Mouse (Mus musculus) neural tube, embryonic 13.5 days (tissue): ENCODE results near the gene Gipc2. TPM values are rescaled to one million over a fixed set of nuclear protein-coding genes. Genes with fewer than 3 reads are reported as not detected.

ENCODE experiments used
- ATAC-seq: fragments of 200-750 bp; cut with Nextera tagmentation; 2 replicates; pipeline ENCODE4 v1.8.0; 2017; ENCODE audit warnings: low read depth, mild to moderate bottlenecking, moderate TSS enrichment, moderate library complexity
- H3K27ac ChIP-seq: fragments of 300-500 bp; sonication (generic); replicated peaks from 2 replicates; pipeline ENCODE4 v1.5.1; 2015; ENCODE audit warnings: moderate library complexity, mild to moderate bottlenecking, inconsistent platforms
- H3K27me3 ChIP-seq: fragments of 300-500 bp; sonication (generic); 2 replicates; pipeline ENCODE4 v1.6.1; 2015; ENCODE audit warnings: mild to moderate bottlenecking, inconsistent platforms
- H3K36me3 ChIP-seq: fragments of 300-500 bp; sonication (generic); 2 replicates; pipeline ENCODE4 v1.6.1; 2015; ENCODE audit warnings: mild to moderate bottlenecking, inconsistent platforms
- H3K4me1 ChIP-seq: fragments of 300-500 bp; sonication (generic); replicated peaks from 2 replicates; pipeline ENCODE4 v1.6.1; 2015; ENCODE audit warnings: inconsistent platforms
- H3K4me2 ChIP-seq: fragments of 300-500 bp; sonication (generic); 2 replicates; pipeline ENCODE4 v1.6.1; 2015; ENCODE audit warnings: inconsistent platforms, mild to moderate bottlenecking, moderate library complexity
- H3K4me3 ChIP-seq: fragments of 300-500 bp; sonication (generic); 2 replicates; pipeline ENCODE4 v1.5.1; 2015; ENCODE audit warnings: mild to moderate bottlenecking, inconsistent platforms
- H3K9ac ChIP-seq: fragments of 300-500 bp; sonication (generic); 2 replicates; pipeline ENCODE4 v1.6.1; 2015; ENCODE audit warnings: moderate library complexity, mild to moderate bottlenecking, inconsistent platforms
- H3K9me3 ChIP-seq: fragments of 300-500 bp; sonication (generic); 2 replicates; pipeline ENCODE4 v1.6.1; 2016; ENCODE audit warnings: inconsistent platforms
- WGBS: fragments of 180-500 bp; shearing (Covaris S2); methylation state at CpG from one replicate; pipeline ENCODE4 v1.1.7; 2015; 5-methylcytosine and 5-hydroxymethylcytosine counted together
- polyA plus RNA-seq: library from polyadenylated mRNA; unstranded; fragments of >200 nt; fragmentation: Nextera tagmentation; extraction: Ambion mirVana; gene quantifications from 2 replicates; pipeline ENCODE4 v1.2.1, GENCODE M21; 2015

Gene Gipc2
- polyA plus RNA-seq, 1 experiment from 2014 or later: 5.7 TPM

GRCm38 (mm10) chr3:152122720-152123119 is 43.3 kb downstream of the Gipc2 start:
- 72% methylated on average over 3 of the region's 3 CpGs for WGBS
- Histone ChIP-seq H3K9ac (no peak overlapping the region), H3K4me1 (0 out of 2 replicates have a peak, but pooled peaks cover 4% of the 10 kb centered on the region), H3K27me3 (no peaks in the 10 kb centered on the region), H3K4me3 (no peak overlapping the region), H3K36me3 (no peaks in the 10 kb centered on the region), H3K27ac (no peak overlapping the region), H3K9me3 (no peaks in the 10 kb centered on the region), H3K4me2 (no peak overlapping the region)
- ATAC-seq: peak; percentile 75

DNA sequence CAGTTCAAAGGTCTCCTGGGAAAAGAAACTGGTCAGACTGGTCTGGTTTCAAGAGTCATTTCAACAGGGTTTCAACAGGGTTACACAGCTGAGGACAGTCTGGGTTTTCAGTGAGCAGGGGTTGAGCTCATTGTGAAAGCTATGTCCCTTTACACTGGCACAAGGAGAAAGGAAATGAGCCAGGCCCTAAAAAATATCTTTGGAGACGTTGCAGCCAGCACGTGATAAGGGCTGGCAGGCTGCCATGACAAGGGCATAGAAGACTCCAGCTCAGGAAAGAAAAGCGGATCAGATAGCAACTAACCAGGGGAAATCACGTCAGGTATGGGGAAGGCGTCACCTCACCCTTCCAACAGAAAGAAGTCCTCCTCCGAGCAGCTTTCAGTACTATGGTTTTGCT is 43.9 kb downstream of the Gipc2 start:
- Histone ChIP-seq H3K4me1 (0 out of 2 replicates have a peak, but pooled peaks cover 4% of the 10 kb centered on the region), H3K27me3 (no peaks in the 10 kb centered on the region), H3K9ac (no peak overlapping the region), H3K4me2 (no peak overlapping the region), H3K27ac (no peak overlapping the region), H3K9me3 (no peaks in the 10 kb centered on the region), H3K36me3 (no peaks in the 10 kb centered on the region), H3K4me3 (no peak overlapping the region)
- no peak for ATAC-seq
- 63% methylated on average over 6 of the region's 6 CpGs for WGBS

GRCm38 (mm10) chr3:152121169-152122009 is 44.6 kb downstream of the Gipc2 start:
- no peak for ATAC-seq
- no peaks in the 10 kb centered on the region for H3K27me3 ChIP-seq

GRCm38 (mm10) chr3:152119987-152120386 is 46.0 kb downstream of the Gipc2 start:
- Histone ChIP-seq H3K4me2 (no peak overlapping the region), H3K4me3 (no peak overlapping the region), H3K27ac (no peak overlapping the region), H3K27me3 (no peaks in the 10 kb centered on the region), H3K9me3 (no peaks in the 10 kb centered on the region), H3K4me1 (0 out of 2 replicates have a peak, but pooled peaks cover 4% of the 10 kb centered on the region), H3K36me3 (no peaks in the 10 kb centered on the region), H3K9ac (no peak overlapping the region)
- no peak for ATAC-seq
- WGBS: 69% methylated on average over 4 of the region's 4 CpGs

More at GRCm38 (mm10) chr3:152121169-152122009, 44.6 kb downstream of the Gipc2 start:
- Histone ChIP-seq H3K27ac (no peak overlapping the region), H3K4me3 (no peak overlapping the region), H3K4me1 (0 out of 2 replicates have a peak, but pooled peaks cover 4% of the 10 kb centered on the region), H3K9ac (no peak overlapping the region), H3K36me3 (no peaks in the 10 kb centered on the region), H3K4me2 (no peak overlapping the region), H3K9me3 (no peaks in the 10 kb centered on the region)
- 82% methylated on average over 11 of the region's 11 CpGs for WGBS

DNA sequence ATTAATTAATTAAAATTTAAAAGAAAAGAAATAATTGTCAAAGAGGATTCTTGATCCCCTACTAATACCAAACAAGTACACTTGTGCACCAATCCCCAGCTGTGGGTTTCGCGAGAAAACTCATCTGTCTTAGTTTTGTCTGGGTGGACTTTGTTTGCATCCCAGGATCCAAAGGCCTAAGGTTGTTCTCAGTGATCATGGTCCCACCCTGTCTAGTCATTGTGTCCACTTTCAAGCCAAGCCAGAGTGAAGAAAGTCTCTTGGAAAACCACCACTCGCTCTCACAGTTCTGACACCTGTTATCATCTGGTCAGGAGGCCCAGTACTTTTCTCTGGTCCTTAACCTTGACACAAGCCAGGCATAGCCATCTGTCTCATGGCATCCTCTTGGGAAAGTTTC is 48.1 kb downstream of the Gipc2 start:
- Histone ChIP-seq H3K9me3 (no peaks in the 10 kb centered on the region), H3K4me3 (no peak overlapping the region), H3K36me3 (no peaks in the 10 kb centered on the region), H3K27me3 (no peaks in the 10 kb centered on the region), H3K4me1 (peaks cover 5% of the 10 kb centered on the region; the same call in 1 of the 2 replicates), H3K4me2 (no peak overlapping the region), H3K9ac (no peak overlapping the region), H3K27ac (no peak overlapping the region)
- 94% methylated on average over 3 of the region's 3 CpGs for WGBS
- no peak for ATAC-seq

- 93% methylated on average over 3 of the region's 3 CpGs for WGBS
- no peak for ATAC-seq
These were observed 49.9 kb downstream of the Gipc2 start for GRCm38 (mm10) chr3:152116140-152116539.

DNA sequence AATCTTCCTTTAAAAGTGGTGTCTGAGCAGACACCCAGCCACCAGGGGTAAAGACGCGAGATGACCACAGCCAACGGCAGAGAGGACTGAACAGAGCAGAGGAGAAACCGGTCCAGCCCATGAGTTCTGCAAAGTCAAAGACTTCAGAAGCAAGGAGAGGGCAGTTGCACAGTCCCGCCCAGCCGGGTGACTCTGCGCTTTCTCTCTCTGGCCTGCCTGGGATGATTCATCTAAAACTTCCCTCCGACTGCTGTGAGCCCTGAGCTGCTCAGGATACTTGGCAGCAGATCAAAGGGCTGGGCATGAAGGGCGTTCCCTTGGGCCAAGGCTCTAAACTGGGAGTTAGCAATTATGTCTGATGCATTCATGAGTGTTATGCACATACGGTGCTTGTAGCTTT is 51.2 kb downstream of the Gipc2 start:
- no peak overlapping the region for H3K9ac ChIP-seq
- no peaks in the 10 kb centered on the region for H3K9me3 ChIP-seq
- no peaks in the 10 kb centered on the region for H3K36me3 ChIP-seq
- peak overlapping the region; percentile 18; the same call in 1 of the 2 replicates for H3K4me2 ChIP-seq
- peaks cover 9% of the 10 kb centered on the region for H3K4me1 ChIP-seq
- 0 out of 2 replicates have a peak, but pooled peaks cover 6% of the 10 kb centered on the region for H3K27me3 ChIP-seq
- no peak overlapping the region for H3K4me3 ChIP-seq
- no peak overlapping the region for H3K27ac ChIP-seq
- ATAC-seq: peak; percentile 33; the same call in 1 of the 2 replicates
- WGBS: 37% methylated on average over 10 of the region's 10 CpGs

More at GRCm38 (mm10) chr3:152116140-152116539, 49.9 kb downstream of the Gipc2 start:
- H3K4me1 ChIP-seq: peaks cover 8% of the 10 kb centered on the region
- no peak overlapping the region for H3K4me2 ChIP-seq
- H3K9ac ChIP-seq: no peak overlapping the region
- H3K27me3 ChIP-seq: no peaks in the 10 kb centered on the region
- no peak overlapping the region for H3K4me3 ChIP-seq
- no peaks in the 10 kb centered on the region for H3K9me3 ChIP-seq
- no peaks in the 10 kb centered on the region for H3K36me3 ChIP-seq
- H3K27ac ChIP-seq: no peak overlapping the region

DNA sequence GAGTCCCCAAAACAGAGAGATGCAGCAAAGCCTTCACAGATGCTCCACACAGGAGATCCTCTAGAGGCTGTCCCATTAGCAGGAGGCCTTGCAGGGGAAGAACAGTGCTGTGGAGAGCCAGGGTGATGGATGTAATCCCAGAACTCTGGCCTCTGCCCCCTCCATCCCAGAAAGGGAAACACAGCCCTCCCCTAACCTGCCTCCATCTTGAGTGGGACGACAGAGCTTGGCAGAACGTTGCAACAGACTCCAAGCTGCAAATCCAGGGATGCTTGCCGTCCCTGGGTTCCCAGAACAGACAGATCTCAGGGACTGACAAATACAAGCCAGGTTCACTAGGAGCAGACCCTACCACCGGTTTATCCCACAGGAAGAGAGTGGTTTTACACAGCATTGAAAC is 51.8 kb downstream of the Gipc2 start:
- 58% methylated on average over 4 of the region's 4 CpGs for WGBS
- Histone ChIP-seq H3K9ac (no peak overlapping the region), H3K27me3 (peaks cover 12% of the 10 kb centered on the region; the same call in 1 of the 2 replicates), H3K4me2 (no peak overlapping the region; the same call in 1 of the 2 replicates), H3K27ac (no peak overlapping the region), H3K9me3 (no peaks in the 10 kb centered on the region), H3K4me1 (peaks cover 9% of the 10 kb centered on the region), H3K36me3 (no peaks in the 10 kb centered on the region), H3K4me3 (no peak overlapping the region)
- no peak for ATAC-seq

DNA sequence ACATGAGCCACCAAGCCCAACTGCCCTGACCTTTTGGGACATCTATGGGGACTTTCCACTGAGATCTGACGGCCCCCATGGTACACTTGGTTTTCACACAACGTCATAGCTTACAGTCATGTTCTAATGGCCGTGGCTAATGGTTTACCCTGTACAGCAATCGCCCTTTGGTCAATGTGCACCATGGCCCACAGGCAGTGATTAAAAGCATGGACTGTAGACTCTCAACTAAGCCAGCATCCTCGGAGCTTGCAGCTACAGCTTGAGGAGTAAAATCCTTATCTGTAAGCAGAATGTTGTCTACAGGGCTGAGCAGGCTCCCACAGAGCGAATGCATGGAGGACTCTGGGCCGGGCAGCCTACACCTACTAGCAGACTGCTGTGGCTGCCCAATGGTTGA is 52.5 kb downstream of the Gipc2 start:
- no peak overlapping the region for H3K9ac ChIP-seq
- peaks cover 9% of the 10 kb centered on the region for H3K4me1 ChIP-seq
- H3K4me2 ChIP-seq: no peak overlapping the region
- no peak overlapping the region for H3K27ac ChIP-seq
- no peak for ATAC-seq
- H3K9me3 ChIP-seq: no peaks in the 10 kb centered on the region
- 83% methylated on average over 7 of the region's 7 CpGs for WGBS
- no peak overlapping the region for H3K4me3 ChIP-seq
- H3K27me3 ChIP-seq: peaks cover 19% of the 10 kb centered on the region
- no peaks in the 10 kb centered on the region for H3K36me3 ChIP-seq

- no peak overlapping the region for H3K9ac ChIP-seq
- H3K36me3 ChIP-seq: no peaks in the 10 kb centered on the region
- peaks cover 20% of the 10 kb centered on the region for H3K27me3 ChIP-seq
- WGBS: 89% methylated on average over 8 of the region's 8 CpGs
- no peak overlapping the region for H3K4me2 ChIP-seq
- no peak overlapping the region for H3K27ac ChIP-seq
- no peak overlapping the region for H3K4me3 ChIP-seq
- H3K4me1 ChIP-seq: peaks cover 11% of the 10 kb centered on the region
- no peaks in the 10 kb centered on the region for H3K9me3 ChIP-seq
- ATAC-seq: no peak
These were observed 53.4 kb downstream of the Gipc2 start for GRCm38 (mm10) chr3:152112664-152113063.

DNA sequence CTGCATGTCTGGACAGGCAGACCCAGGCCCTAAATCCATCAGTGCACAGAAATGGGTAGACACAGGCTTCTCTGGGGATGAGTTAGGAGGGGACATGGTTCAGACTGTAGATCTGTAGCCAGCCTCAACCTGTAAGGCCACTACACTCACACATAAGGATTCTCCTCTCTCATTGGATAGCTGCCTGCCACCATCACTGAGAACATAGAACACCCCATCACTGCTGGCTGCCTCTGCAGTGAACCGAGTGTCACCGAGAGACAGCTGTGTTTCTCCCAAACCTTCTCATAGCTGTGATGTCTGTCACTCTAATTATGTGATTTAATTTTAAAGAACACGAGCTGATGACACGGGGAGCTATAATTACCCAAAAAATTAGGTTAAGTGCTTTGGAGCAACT is 54.5 kb downstream of the Gipc2 start:
- 81% methylated on average over 4 of the region's 4 CpGs for WGBS

DNA sequence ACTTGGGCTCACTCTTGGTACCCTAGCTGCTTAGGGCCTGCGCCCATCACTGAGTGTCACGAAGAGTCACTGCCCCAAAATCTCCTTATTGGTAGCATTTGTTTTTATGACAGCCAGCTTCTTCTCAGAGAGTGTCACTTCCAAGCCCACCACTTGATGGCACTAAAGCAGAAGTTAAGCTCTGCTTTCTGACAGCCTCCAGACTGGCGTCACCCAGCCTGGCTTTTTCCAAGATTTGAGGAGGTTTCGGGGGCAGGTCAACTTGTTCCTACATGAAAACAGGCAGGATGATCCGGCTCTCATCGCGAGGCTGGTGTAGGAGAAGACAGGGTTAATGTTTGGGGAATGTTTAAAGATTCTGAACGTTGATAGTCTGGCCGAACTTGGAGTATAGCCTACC is 54.9 kb downstream of the Gipc2 start:
- peaks cover 26% of the 10 kb centered on the region for H3K4me1 ChIP-seq
- WGBS: 25% methylated on average over 9 of the region's 9 CpGs
- no peaks in the 10 kb centered on the region for H3K36me3 ChIP-seq
- ATAC-seq: no peak
- H3K27me3 ChIP-seq: peaks cover 20% of the 10 kb centered on the region
- no peaks in the 10 kb centered on the region for H3K9me3 ChIP-seq
- H3K9ac ChIP-seq: no peak overlapping the region
- H3K4me3 ChIP-seq: no peak overlapping the region
- H3K27ac ChIP-seq: no peak overlapping the region
- H3K4me2 ChIP-seq: no peak overlapping the region

More for the DNA sequence above, 54.5 kb downstream of the Gipc2 start:
- no peak overlapping the region for H3K27ac ChIP-seq
- H3K9me3 ChIP-seq: no peaks in the 10 kb centered on the region
- H3K4me3 ChIP-seq: no peak overlapping the region
- H3K27me3 ChIP-seq: peaks cover 20% of the 10 kb centered on the region
- peaks cover 22% of the 10 kb centered on the region for H3K4me1 ChIP-seq
- no peak overlapping the region for H3K4me2 ChIP-seq
- no peaks in the 10 kb centered on the region for H3K36me3 ChIP-seq
- no peak for ATAC-seq
- H3K9ac ChIP-seq: no peak overlapping the region
